Mouse (Mus musculus) embryonic fibroblast, embryonic 13.5 days (primary cell): ENCODE measurements around the gene Olfr1284.

Experiments
- CTCF ChIP-seq: IDR thresholded peaks from 2 replicates; pipeline ENCODE4 v1.5.1; 2011; ENCODE audit warnings: mild to moderate bottlenecking, control low read depth, low read length, moderate library complexity, borderline replicate concordance; ENCODE audit not compliant: insufficient read depth
- POLR2A ChIP-seq: IDR thresholded peaks from 2 replicates; pipeline ENCODE4 v1.6.1; 2011; ENCODE audit warnings: low read depth, mild to moderate bottlenecking, control low read depth, low read length, moderate library complexity

GRCm38 (mm10) chr2:111375222-111375621 is at the start of gene Olfr1284:
- TF ChIP-seq CTCF (no peak), POLR2A (no peak)
